Mouse (Mus musculus): Measurements from ENCODE around the gene Fkbp8.

The Fkbp8 gene

DNA sequence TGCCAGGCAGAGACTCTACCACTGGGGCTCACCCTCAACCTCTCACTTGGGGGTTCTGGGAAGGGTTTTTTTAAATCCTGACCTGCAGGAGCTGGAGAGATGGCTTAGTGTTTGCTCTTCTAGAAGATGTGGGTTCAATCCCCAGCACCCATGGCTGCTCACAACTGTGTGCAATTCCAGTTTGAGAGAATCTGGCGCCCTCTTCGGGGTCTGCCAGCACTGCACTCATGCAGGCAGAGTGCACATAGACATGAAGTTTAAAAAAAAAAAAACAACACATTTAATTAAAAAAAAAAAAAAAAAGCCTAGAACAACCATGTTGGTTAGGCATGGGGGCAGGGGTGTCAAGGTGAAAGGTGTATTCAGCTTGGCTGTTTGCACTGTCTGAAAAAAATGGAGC is 2.8 kb downstream of the Fkbp8 start:
- Histone ChIP-seq H3K4me3 (replicated peaks; ENCODE audit: low read length) (no peak overlapping the region), H3K9me3 (ENCODE audit: low read length) (no peaks in the 10 kb centered on the region), H3K36me3 (ENCODE audit: insufficient read depth, low read length) (peaks cover 63% of the 10 kb centered on the region), H3K4me1 (replicated peaks; ENCODE audit: low read depth, low read length) (peaks cover 59% of the 10 kb centered on the region), H3K27me3 (ENCODE audit: insufficient read depth, low read length) (no peaks in the 10 kb centered on the region)
- no peak for TF ChIP-seq POU5F1 (IDR thresholded peaks at IDR 0.05; ENCODE audit: borderline replicate concordance, low read length)
- no peak for TF ChIP-seq CTCF (conservative IDR thresholded peaks at IDR 0.05; ENCODE audit: low read length)
- TF ChIP-seq NANOG (IDR thresholded peaks at IDR 0.05; ENCODE audit: borderline replicate concordance, low read length), result no peak

DNA sequence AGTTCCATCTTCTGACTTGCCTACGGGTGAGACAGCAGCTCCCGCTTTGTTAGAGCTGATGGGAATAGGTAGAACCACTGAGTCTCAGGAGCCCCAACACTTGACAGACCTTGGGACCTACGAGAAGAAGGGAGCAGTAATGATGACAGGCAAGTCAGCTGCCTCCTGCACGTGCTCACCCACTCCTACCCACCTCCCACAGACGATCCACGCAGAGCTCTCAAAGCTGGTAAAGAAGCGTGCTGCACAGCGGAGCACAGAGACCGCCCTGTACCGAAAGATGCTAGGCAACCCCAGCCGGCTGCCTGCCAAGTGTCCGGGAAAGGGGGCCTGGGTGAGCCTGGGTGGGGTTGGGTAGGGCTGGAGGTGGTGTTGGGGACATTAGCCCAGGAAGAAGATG is 6.8 kb downstream of the Fkbp8 start:
- no peak for TF ChIP-seq POU5F1 (IDR thresholded peaks at IDR 0.05; ENCODE audit: borderline replicate concordance, low read length)
- TF ChIP-seq CTCF (conservative IDR thresholded peaks at IDR 0.05; ENCODE audit: low read length), result no peak
- no peak for TF ChIP-seq NANOG (IDR thresholded peaks at IDR 0.05; ENCODE audit: borderline replicate concordance, low read length)
- H3K4me1 ChIP-seq (replicated peaks; ENCODE audit: low read depth, low read length), result peaks cover 44% of the 10 kb centered on the region
- H3K36me3 ChIP-seq (ENCODE audit: insufficient read depth, low read length), result peaks cover 82% of the 10 kb centered on the region
- no peaks in the 10 kb centered on the region for H3K9me3 ChIP-seq (ENCODE audit: low read length)
- H3K27me3 ChIP-seq (ENCODE audit: insufficient read depth, low read length), result no peaks in the 10 kb centered on the region
- H3K4me3 ChIP-seq (replicated peaks; ENCODE audit: low read length), result no peak overlapping the region

DNA sequence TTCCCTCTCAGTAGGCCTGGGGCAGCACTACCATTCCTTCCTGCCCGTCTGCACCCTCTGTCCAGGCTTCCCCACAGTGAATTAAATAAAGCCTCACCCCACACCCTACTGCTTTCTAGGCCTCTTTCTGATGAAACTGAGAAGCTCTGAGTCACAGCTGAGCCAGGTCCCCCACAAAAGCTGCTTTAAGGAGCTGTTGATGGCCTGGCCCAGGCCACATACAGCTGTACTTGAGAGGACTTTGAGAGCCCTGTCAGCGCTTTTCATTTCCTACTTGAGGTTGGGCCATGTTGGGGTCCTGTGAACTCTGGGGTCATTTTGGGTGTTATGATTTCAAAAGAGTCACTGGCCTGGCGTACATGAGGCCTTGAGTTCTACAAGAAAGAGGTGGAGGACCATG is 7.7 kb downstream of the Fkbp8 start:
- Histone ChIP-seq H3K9me3 (ENCODE audit: low read length) (no peaks in the 10 kb centered on the region), H3K4me3 (replicated peaks; ENCODE audit: low read length) (no peak overlapping the region), H3K4me1 (replicated peaks; ENCODE audit: low read depth, low read length) (peaks cover 38% of the 10 kb centered on the region), H3K27me3 (ENCODE audit: insufficient read depth, low read length) (no peaks in the 10 kb centered on the region), H3K36me3 (ENCODE audit: insufficient read depth, low read length) (peaks cover 73% of the 10 kb centered on the region)
- TF ChIP-seq POU5F1 (IDR thresholded peaks at IDR 0.05; ENCODE audit: borderline replicate concordance, low read length), result no peak
- TF ChIP-seq CTCF (conservative IDR thresholded peaks at IDR 0.05; ENCODE audit: low read length), result no peak
- no peak for TF ChIP-seq NANOG (IDR thresholded peaks at IDR 0.05; ENCODE audit: borderline replicate concordance, low read length)

DNA sequence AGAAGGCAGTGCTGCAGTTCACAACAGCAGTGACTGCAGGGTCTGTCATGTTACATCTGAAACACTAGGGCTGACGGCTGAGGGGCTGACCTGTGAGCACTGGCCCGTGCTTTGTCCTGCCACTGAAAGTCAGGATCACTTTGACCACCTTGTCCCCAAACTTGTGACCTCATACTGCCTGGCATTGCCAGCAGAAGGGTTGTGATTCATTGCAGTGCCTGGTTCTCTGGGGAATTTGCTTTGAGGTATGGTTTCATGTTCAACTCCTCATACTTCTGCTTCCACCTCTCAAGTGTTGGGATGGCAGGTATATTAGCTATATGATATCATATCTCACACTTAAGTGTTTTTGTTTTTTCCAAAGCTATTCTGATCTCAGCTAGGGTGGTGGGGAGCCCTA is 8.2 kb downstream of the Fkbp8 start:
- Histone ChIP-seq H3K4me3 (replicated peaks; ENCODE audit: low read length) (no peak overlapping the region), H3K4me1 (replicated peaks; ENCODE audit: low read depth, low read length) (peaks cover 40% of the 10 kb centered on the region), H3K9me3 (ENCODE audit: low read length) (no peaks in the 10 kb centered on the region), H3K27me3 (ENCODE audit: insufficient read depth, low read length) (no peaks in the 10 kb centered on the region), H3K36me3 (ENCODE audit: insufficient read depth, low read length) (peaks cover 68% of the 10 kb centered on the region)
- TF ChIP-seq CTCF (conservative IDR thresholded peaks at IDR 0.05; ENCODE audit: low read length) (no peak), NANOG (IDR thresholded peaks at IDR 0.05; ENCODE audit: borderline replicate concordance, low read length) (no peak), POU5F1 (IDR thresholded peaks at IDR 0.05; ENCODE audit: borderline replicate concordance, low read length) (no peak)

DNA sequence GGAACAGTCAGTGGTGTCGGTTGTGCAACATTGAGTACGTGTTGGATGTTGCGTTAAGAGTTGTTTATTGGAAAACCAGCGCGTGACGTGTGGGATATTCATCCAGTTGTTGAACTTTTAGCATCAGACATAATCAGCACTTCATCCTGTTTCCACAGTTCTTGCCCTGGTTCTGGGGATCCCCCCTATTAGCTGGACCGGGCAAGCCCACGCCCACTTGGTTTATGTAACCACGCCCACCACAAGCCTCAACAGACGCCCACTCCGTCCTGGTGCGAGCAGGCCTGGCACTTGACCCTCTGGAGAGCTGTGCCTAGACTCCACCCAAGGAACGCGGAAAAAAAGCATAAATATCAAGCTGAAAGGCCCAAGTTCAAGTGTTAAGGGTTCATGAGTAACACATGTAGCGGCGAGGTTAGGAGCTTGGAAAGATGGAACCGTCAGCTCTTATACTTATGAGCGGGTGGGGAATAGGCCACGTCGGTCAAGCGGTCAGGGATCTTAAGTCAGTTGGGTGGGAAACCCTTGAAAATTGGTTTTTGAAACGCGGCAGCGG is 10.6 kb downstream of the Fkbp8 start:
- Histone ChIP-seq H3K4me3 (replicated peaks; ENCODE audit: low read length) (peak overlapping the region; percentile 98), H3K27me3 (ENCODE audit: insufficient read depth, low read length) (no peaks in the 10 kb centered on the region), H3K4me1 (replicated peaks; ENCODE audit: low read depth, low read length) (peaks cover 45% of the 10 kb centered on the region), H3K9me3 (ENCODE audit: low read length) (no peaks in the 10 kb centered on the region), H3K36me3 (ENCODE audit: insufficient read depth, low read length) (peaks cover 59% of the 10 kb centered on the region)
- TF ChIP-seq POU5F1 (IDR thresholded peaks at IDR 0.05; ENCODE audit: borderline replicate concordance, low read length) (no peak), CTCF (conservative IDR thresholded peaks at IDR 0.05; ENCODE audit: low read length) (no peak), NANOG (IDR thresholded peaks at IDR 0.05; ENCODE audit: borderline replicate concordance, low read length) (no peak)

DNA sequence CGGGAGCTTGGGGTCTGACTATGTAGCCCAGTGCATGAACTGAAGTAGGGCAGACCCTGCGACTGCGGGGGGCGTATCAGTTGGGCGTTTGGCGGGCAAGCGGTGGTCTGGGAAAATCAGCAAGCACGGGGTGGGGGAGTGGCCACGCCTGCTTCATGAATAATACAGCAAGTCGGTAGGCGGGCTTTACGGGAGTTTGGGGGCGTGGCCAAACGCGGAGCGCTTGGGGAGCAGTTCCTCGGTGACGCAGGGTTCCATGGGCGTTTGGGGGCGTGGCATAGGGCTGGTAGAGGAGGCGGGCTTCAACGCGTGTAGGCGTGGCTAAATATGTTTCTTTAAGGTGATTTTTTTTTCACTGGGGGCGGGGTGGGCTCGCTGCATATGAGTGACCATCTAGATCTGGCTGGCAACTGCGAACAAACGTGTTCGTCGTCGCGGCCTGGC is 11.1 kb downstream of the Fkbp8 start:
- peaks cover 50% of the 10 kb centered on the region for H3K4me1 ChIP-seq (replicated peaks; ENCODE audit: low read depth, low read length)
- H3K9me3 ChIP-seq (ENCODE audit: low read length), result no peaks in the 10 kb centered on the region
- H3K36me3 ChIP-seq (ENCODE audit: insufficient read depth, low read length), result peaks cover 59% of the 10 kb centered on the region
- H3K27me3 ChIP-seq (ENCODE audit: insufficient read depth, low read length), result no peaks in the 10 kb centered on the region
- H3K4me3 ChIP-seq (replicated peaks; ENCODE audit: low read length), result peak overlapping the region; percentile 98
- TF ChIP-seq CTCF (conservative IDR thresholded peaks at IDR 0.05; ENCODE audit: low read length) (no peak), POU5F1 (IDR thresholded peaks at IDR 0.05; ENCODE audit: borderline replicate concordance, low read length) (no peak), NANOG (IDR thresholded peaks at IDR 0.05; ENCODE audit: borderline replicate concordance, low read length) (no peak)

DNA sequence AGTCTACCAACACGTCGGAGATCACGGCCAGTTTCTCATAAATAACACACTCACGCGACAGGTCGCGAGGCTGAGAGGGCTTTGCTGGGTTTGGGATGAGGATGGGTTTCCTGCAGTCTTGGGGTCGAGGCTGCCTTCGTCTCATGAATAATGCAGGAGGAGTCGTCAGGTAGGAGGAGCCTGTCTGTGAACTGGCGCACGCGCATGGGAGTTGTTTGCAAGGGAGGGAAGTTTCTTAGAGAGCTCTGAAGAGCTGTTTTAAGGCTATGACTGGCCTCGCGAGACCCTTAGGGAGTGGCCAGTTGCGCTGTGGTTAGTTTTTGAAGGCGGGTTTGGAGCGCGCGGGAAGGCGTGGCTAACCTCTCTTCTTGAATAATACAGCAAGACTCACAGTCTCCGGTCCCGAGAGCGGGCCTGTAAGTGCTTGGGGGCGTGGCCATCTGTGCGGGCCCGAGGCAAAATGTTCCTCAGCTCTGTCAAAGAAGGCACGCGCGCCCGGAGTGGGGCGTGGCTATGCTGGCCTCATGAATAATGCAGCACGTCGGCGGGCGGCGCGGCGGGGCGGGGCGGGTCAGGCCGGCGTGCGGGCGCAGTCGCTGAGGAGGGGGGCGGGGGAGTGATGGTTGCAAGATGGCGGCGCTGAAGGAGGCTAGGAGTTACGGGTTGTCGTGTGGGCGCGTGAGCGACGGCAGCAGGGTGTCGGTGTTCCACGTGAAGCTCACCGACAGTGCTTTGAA is 11.7 kb downstream of the Fkbp8 start, which contains the start of gene Ell:
Gene Ell (plus strand): TSS at position 381 of the 737 bp plus-strand sequence.
- Histone ChIP-seq H3K27me3 (ENCODE audit: insufficient read depth, low read length) (no peaks in the 10 kb centered on the region), H3K4me1 (replicated peaks; ENCODE audit: low read depth, low read length) (peaks cover 53% of the 10 kb centered on the region), H3K36me3 (ENCODE audit: insufficient read depth, low read length) (peaks cover 59% of the 10 kb centered on the region), H3K9me3 (ENCODE audit: low read length) (no peaks in the 10 kb centered on the region), H3K4me3 (replicated peaks; ENCODE audit: low read length) (peak within 1 kb of the TSS; percentile 98)
- TF ChIP-seq NANOG (IDR thresholded peaks at IDR 0.05; ENCODE audit: borderline replicate concordance, low read length), result no peak
- no peak for TF ChIP-seq CTCF (conservative IDR thresholded peaks at IDR 0.05; ENCODE audit: low read length)
- TF ChIP-seq POU5F1 (IDR thresholded peaks at IDR 0.05; ENCODE audit: borderline replicate concordance, low read length), result peak; percentile 99

DNA sequence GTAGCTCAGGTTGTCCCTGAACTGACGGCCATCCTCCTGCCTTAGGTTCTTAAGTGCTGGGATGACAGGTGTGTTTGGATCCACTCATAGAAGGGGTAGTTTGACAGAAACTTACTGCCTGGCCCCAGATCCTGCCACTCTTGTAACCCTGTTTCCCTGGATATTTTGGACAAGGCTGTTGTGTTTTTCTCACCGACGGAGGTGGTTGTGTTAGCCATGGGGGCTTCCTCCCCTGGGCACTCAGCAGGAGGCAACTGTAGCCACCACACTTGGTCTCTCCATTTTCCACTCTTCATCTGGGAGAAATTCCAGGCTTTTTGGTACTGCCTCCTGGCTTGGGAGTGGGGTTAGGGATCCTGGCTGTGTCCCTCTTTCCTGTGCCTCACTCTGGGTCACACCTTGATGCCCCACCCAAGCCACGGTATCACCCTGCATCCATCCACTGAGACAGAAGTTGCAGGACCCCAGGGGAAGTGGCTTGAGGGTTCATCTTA is 12.5 kb downstream of the Fkbp8 start:
- Histone ChIP-seq H3K36me3 (ENCODE audit: insufficient read depth, low read length) (peaks cover 58% of the 10 kb centered on the region), H3K9me3 (ENCODE audit: low read length) (no peaks in the 10 kb centered on the region), H3K4me1 (replicated peaks; ENCODE audit: low read depth, low read length) (peaks cover 52% of the 10 kb centered on the region), H3K27me3 (ENCODE audit: insufficient read depth, low read length) (no peaks in the 10 kb centered on the region), H3K4me3 (replicated peaks; ENCODE audit: low read length) (peak overlapping the region; percentile 98)
- TF ChIP-seq CTCF (conservative IDR thresholded peaks at IDR 0.05; ENCODE audit: low read length) (no peak), POU5F1 (IDR thresholded peaks at IDR 0.05; ENCODE audit: borderline replicate concordance, low read length) (no peak), NANOG (IDR thresholded peaks at IDR 0.05; ENCODE audit: borderline replicate concordance, low read length) (no peak)

All from E14TG2a.4 (cell line).